Mouse (Mus musculus): ENCODE measurements at regions not wholly inside any gene's neighbourhood (a gene's known extent, or its start where the extent isn't known, plus 50 kb on each side); places are given as distances from the start of the nearest gene placed in this dataset.
"Not testable (repeated sequence)": the region's sequence is repeated elsewhere in the genome, so short reads cannot be mapped to it uniquely, and the experiment has no call there.

DNA sequence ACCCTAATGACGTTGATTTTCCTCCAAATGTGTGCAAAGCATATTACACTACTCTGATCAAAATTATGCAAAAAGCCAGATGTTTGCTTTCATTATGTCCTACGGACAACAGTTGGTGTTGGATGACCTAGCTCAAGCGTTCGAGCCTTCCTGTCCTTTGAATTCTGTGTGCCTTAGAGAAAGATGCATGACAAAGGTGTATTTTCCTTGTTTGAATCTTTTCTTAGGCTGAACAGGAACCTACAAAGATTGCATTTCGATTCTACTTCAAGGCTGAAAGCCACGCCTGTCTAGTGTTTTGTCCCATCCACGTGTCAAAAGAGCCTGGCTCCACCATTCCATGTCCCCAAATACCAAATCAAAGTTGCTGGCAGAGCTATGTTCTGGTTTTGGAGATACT, 116.5 kb upstream of the Creb1 start:
- H3K9me3 ChIP-seq (replicated peaks) = 0 out of 2 replicates have a peak, but pooled peaks cover 4% of the 10 kb centered on the region

GRCm38 (mm10) chr1:64413181-64413560, 119.3 kb upstream of the Creb1 start:
- no peak for ATAC-seq (replicated peaks; ENCODE audit: insufficient number of reproducible peaks, insufficient read depth, low FRiP score, low read depth)
- no peak overlapping the region for H3K4me3 ChIP-seq

More for the DNA sequence above, 116.5 kb upstream of the Creb1 start:
- no peak overlapping the region for H3K4me3 ChIP-seq
- no peaks in the 10 kb centered on the region for H3K4me1 ChIP-seq (replicated peaks)
- no peak overlapping the region for H3K9ac ChIP-seq
- H3K27ac ChIP-seq = no peak overlapping the region
- no peaks in the 10 kb centered on the region for H3K36me3 ChIP-seq
- H3K27me3 ChIP-seq = no peaks in the 10 kb centered on the region
- WGBS = 73% methylated on average over 7 of the region's 7 CpGs
- no peak for ATAC-seq (replicated peaks; ENCODE audit: insufficient number of reproducible peaks, insufficient read depth, low FRiP score, low read depth)
- no peak overlapping the region for H3K4me2 ChIP-seq

GRCm38 (mm10) chr1:64412481-64413180, 119.8 kb upstream of the Creb1 start:
- no peak for ATAC-seq (replicated peaks; ENCODE audit: insufficient number of reproducible peaks, insufficient read depth, low FRiP score, low read depth)
- 72% methylated on average over 10 of the region's 10 CpGs for WGBS
- Histone ChIP-seq H3K27ac (no peak overlapping the region), H3K4me3 (no peak overlapping the region), H3K27me3 (no peaks in the 10 kb centered on the region), H3K36me3 (no peaks in the 10 kb centered on the region), H3K9ac (no peak overlapping the region), H3K4me2 (no peak overlapping the region), H3K9me3 (replicated peaks) (no peaks in the 10 kb centered on the region), H3K4me1 (replicated peaks) (no peaks in the 10 kb centered on the region)

More at GRCm38 (mm10) chr1:64413181-64413560, 119.3 kb upstream of the Creb1 start:
- H3K9ac ChIP-seq = no peak overlapping the region
- no peak overlapping the region for H3K4me2 ChIP-seq
- no peak overlapping the region for H3K27ac ChIP-seq
- WGBS = 81% methylated on average over 4 of the region's 4 CpGs
- no peaks in the 10 kb centered on the region for H3K27me3 ChIP-seq
- H3K4me1 ChIP-seq (replicated peaks) = no peaks in the 10 kb centered on the region
- H3K9me3 ChIP-seq (replicated peaks) = no peaks in the 10 kb centered on the region
- H3K36me3 ChIP-seq = no peaks in the 10 kb centered on the region

- no peaks in the 10 kb centered on the region for H3K4me1 ChIP-seq (replicated peaks)
- no peak overlapping the region for H3K27ac ChIP-seq
- no peaks in the 10 kb centered on the region for H3K9me3 ChIP-seq (replicated peaks)
- no peak overlapping the region for H3K4me3 ChIP-seq
- WGBS = 78% methylated on average over 4 of the region's 4 CpGs
- no peak overlapping the region for H3K4me2 ChIP-seq
- H3K36me3 ChIP-seq = no peaks in the 10 kb centered on the region
- no peaks in the 10 kb centered on the region for H3K27me3 ChIP-seq
- H3K9ac ChIP-seq = no peak overlapping the region
- ATAC-seq (replicated peaks; ENCODE audit: insufficient number of reproducible peaks, insufficient read depth, low FRiP score, low read depth) = no peak
These were observed 120.5 kb upstream of the Creb1 start for GRCm38 (mm10) chr1:64411851-64412480.

- ATAC-seq (replicated peaks; ENCODE audit: insufficient number of reproducible peaks, insufficient read depth, low FRiP score, low read depth) = no peak
- Histone ChIP-seq H3K27ac (no peak overlapping the region), H3K9me3 (replicated peaks) (no peaks in the 10 kb centered on the region)
These were observed 123.5 kb upstream of the Creb1 start for GRCm38 (mm10) chr1:64408807-64409582.

GRCm38 (mm10) chr1:64391525-64391924, 140.9 kb upstream of the Creb1 start:
- ATAC-seq (replicated peaks; ENCODE audit: insufficient number of reproducible peaks, insufficient read depth, low FRiP score, low read depth) = no peak
- H3K27ac ChIP-seq = no peak overlapping the region
- no peaks in the 10 kb centered on the region for H3K4me1 ChIP-seq (replicated peaks)
- 78% methylated on average over 8 of the region's 8 CpGs for WGBS
- no peak overlapping the region for H3K9ac ChIP-seq
- H3K9me3 ChIP-seq (replicated peaks) = no peaks in the 10 kb centered on the region
- no peaks in the 10 kb centered on the region for H3K36me3 ChIP-seq
- no peaks in the 10 kb centered on the region for H3K27me3 ChIP-seq
- no peak overlapping the region for H3K4me2 ChIP-seq
- no peak overlapping the region for H3K4me3 ChIP-seq

More at GRCm38 (mm10) chr1:64408807-64409582, 123.5 kb upstream of the Creb1 start:
- Histone ChIP-seq H3K4me2 (no peak overlapping the region), H3K27me3 (no peaks in the 10 kb centered on the region), H3K36me3 (no peaks in the 10 kb centered on the region), H3K4me1 (replicated peaks) (no peaks in the 10 kb centered on the region), H3K4me3 (no peak overlapping the region), H3K9ac (no peak overlapping the region)
- WGBS = 68% methylated on average over 4 of the region's 4 CpGs

DNA sequence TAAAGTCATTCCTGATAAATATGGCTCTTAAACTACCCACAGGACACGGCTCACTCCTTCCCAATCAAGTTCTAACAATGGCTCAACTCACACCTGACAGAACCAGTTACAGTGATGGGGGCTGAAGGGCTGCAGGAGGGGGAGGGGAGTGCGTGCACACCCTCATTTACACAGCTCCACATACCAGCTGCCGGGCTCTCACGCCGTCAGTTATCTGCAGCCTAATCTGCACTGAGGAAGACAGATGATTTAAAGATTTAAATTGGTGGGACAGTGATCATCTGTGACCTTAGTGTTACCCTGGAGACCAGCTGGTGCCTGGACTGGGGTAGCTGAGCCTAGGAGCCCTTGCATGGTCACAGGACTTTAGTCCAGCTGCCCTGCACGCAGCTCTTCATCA, 151.2 kb upstream of the Creb1 start:
- Histone ChIP-seq H3K9ac (no peak overlapping the region), H3K4me2 (no peak overlapping the region), H3K9me3 (replicated peaks) (no peaks in the 10 kb centered on the region), H3K36me3 (no peaks in the 10 kb centered on the region), H3K27ac (no peak overlapping the region), H3K4me1 (replicated peaks) (no peaks in the 10 kb centered on the region), H3K4me3 (no peak overlapping the region), H3K27me3 (no peaks in the 10 kb centered on the region)
- no peak for ATAC-seq (replicated peaks; ENCODE audit: insufficient number of reproducible peaks, insufficient read depth, low FRiP score, low read depth)
- WGBS = 32% methylated on average over 6 of the region's 6 CpGs

- not testable (repeated sequence) for H3K9ac ChIP-seq; H3K27me3 ChIP-seq; H3K27ac ChIP-seq; H3K4me2 ChIP-seq; H3K36me3 ChIP-seq; H3K4me1 ChIP-seq (replicated peaks); H3K4me3 ChIP-seq; ATAC-seq (replicated peaks; ENCODE audit: insufficient number of reproducible peaks, insufficient read depth, low FRiP score, low read depth); H3K9me3 ChIP-seq (replicated peaks)
- 71% methylated on average over 1 of the region's 1 CpGs for WGBS
These were observed 156.0 kb upstream of the Creb1 start for GRCm38 (mm10) chr1:64376426-64376825.

DNA sequence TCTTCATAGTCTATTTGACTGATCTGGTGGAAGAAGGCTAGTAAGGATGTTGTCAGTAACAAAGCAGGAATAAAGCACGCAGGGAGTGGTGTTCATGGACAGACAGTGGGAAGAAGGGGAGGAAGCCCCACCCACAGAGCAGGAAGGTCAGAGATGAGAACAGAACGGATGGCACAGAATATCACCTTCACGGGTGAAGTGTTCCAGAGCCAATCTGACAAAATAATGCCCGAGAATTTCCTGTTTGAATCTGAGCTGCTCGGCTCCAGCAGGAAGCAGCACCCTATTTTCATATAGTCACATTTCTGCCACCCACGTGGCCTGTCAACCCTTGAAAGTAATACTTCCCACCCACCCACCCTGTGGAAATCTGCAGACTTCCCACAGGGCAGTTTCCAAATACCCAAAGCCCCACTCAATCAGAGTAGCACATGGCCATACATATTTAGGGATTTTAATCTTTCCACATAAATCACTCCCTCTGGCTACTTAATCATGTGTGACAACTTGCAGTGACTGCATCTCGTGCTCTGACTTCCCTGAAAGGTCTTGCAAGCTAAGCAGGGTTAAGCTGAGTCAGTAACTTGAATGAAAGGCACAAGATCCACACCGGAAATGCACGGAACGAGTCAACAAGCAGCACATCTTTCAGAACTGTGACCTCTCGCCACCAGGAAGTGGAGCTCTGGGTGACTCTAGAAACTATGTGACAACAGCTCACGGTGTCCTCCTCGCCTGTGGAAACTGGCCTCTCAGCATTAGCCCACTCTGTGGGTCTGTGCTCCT, 158.0 kb upstream of the Creb1 start:
- Histone ChIP-seq H3K9ac (no peak overlapping the region), H3K27ac (no peak overlapping the region), H3K27me3 (no peaks in the 10 kb centered on the region), H3K4me3 (no peak overlapping the region), H3K4me2 (no peak overlapping the region), H3K36me3 (no peaks in the 10 kb centered on the region), H3K9me3 (replicated peaks) (no peaks in the 10 kb centered on the region), H3K4me1 (replicated peaks) (no peaks in the 10 kb centered on the region)
- ATAC-seq (replicated peaks; ENCODE audit: insufficient number of reproducible peaks, insufficient read depth, low FRiP score, low read depth) = no peak
- 50% methylated on average over 13 of the region's 13 CpGs for WGBS

- Histone ChIP-seq H3K4me3 (no peak overlapping the region), H3K4me2 (no peak overlapping the region), H3K27me3 (no peaks in the 10 kb centered on the region), H3K9me3 (replicated peaks) (no peaks in the 10 kb centered on the region), H3K27ac (no peak overlapping the region), H3K9ac (no peak overlapping the region), H3K36me3 (no peaks in the 10 kb centered on the region), H3K4me1 (replicated peaks) (no peaks in the 10 kb centered on the region)
- no peak for ATAC-seq (replicated peaks; ENCODE audit: insufficient number of reproducible peaks, insufficient read depth, low FRiP score, low read depth)
- 60% methylated on average over 1 of the region's 1 CpGs for WGBS
These were observed 168.3 kb upstream of the Creb1 start for GRCm38 (mm10) chr1:64364095-64364494.
